Mouse (Mus musculus) thymus, postnatal 14 days (tissue): ENCODE measurements around the gene Gsap.

Experiments
- DNase-seq: peaks from one replicate; pipeline ENCODE4 v3.0.0; 2021

Gsap gene

GRCm38 (mm10) chr5:21186821-21187220 is 766 bp downstream of the Gsap start:
- DNase-seq: peak; percentile 13

DNA sequence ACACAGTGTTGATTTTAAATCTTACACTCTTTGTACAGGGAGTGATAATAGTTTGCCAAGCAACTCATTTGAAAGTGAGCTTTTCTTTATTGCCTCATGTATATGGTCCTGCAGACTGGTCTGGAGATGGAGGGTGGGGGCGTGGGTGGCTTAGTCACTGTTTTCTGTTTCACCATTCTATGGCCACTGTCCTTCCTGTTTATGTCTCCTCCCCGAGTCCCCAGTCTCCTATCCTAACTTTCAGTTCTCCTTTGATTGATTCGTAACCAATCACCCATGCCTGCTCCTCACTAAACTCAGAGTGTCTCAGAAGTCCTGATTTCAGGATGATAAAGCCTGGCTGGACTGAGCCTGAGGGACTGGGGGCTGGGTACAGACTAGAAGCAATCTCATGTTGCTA is 2.4 kb downstream of the Gsap start:
- DNase-seq: no peak

DNA sequence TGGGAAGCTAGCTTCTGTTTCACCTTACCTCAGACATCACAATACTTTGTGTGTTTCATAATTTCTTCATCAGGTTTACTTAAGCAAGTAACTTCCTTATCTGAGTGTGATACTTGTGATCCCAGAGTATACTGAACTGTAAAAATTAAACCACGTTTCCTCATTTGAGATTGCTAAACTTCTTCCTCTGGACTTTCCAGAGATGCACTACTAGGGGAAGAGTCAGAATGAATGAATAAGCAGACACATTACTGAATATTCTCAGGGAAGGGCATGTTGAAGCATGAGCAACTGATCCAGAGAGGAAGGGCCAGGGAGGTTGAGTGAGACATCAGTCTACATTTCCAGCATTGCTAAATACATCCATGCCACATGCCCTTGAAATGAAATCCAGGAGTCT is 3.0 kb downstream of the Gsap start:
- no peak for DNase-seq

DNA sequence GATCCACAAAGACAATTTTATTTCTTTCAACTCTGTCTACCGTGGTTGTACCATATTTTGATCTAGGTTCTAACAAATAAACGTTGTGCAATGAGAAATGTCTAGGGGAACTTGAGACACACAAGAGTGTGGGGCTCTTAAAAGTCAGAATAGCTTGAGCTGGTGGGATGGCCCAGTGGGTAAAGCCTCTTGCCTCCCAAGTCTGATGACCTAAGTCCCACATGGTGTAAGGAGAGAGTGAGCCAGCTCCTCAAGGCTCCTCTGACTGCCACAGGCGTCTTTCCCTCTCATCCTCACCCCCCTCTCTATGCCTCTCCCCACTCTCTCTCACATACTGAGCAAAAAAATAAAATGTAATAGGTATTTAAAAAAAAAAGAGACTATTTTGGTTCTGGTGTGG is 3.4 kb downstream of the Gsap start:
- no peak for DNase-seq

GRCm38 (mm10) chr5:21203504-21203903 is 17.4 kb downstream of the Gsap start:
- DNase-seq: no peak

GRCm38 (mm10) chr5:21204157-21204556 is 18.1 kb downstream of the Gsap start:
- no peak for DNase-seq

DNA sequence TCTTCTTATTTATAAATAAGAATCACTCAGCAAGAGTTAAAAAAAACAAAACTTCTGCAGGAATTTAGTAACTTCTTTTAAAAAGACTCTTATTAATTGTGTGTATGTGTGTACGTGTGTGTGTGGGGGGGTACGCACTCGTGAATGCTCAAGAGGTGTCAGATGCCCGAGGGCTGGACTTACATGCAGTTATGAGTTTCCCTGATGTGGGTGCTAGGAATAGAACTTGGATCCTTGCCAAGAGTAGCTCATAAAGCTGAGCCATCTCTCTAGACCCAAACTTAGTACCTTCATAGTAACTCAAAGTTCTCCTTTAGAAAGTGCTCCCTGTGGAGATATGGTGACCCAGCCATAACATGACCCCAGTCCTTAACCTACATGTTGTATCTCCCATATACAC is 20.0 kb downstream of the Gsap start:
- no peak for DNase-seq

DNA sequence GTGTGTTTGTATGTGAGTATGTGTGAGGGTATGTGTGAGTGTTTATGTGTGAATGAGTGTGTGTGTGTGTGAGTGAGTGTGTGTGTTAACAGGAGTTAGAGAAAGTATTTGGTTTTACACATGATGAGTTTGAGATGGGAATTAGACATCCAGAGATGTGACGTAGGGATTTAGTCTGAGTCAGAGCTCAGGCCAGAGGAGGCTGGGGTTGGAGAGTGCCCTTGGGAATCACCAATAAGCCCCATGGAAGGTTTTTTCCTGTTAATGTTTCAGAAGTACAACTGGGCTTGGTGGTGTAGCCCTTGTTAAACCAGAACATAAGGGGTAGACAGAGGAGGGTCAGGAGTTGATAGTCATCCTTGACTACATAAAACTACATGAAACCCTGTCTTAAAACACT is 25.4 kb downstream of the Gsap start:
- no peak for DNase-seq

DNA sequence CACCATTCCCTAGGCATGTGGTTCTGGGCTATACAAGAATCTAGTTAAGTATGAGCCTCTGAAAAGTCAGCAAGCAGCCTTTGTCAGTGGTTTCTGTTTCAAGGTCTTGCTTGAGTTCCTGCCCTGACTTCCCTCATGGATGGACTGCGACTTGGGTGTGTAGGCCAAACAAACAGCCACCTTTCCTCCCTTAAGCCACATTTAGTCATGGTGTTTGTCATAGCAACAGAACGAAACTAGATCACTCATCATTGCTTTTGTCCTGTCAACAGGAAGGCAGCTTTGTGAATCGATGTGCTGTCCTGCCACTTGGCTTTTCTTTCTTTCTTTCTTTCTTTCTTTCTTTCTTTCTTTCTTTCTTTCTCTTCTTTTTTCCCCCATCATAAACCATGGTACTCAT is 26.9 kb downstream of the Gsap start:
- DNase-seq: no peak

GRCm38 (mm10) chr5:21213801-21214200 is 27.7 kb downstream of the Gsap start:
- DNase-seq: peak; percentile 14

DNA sequence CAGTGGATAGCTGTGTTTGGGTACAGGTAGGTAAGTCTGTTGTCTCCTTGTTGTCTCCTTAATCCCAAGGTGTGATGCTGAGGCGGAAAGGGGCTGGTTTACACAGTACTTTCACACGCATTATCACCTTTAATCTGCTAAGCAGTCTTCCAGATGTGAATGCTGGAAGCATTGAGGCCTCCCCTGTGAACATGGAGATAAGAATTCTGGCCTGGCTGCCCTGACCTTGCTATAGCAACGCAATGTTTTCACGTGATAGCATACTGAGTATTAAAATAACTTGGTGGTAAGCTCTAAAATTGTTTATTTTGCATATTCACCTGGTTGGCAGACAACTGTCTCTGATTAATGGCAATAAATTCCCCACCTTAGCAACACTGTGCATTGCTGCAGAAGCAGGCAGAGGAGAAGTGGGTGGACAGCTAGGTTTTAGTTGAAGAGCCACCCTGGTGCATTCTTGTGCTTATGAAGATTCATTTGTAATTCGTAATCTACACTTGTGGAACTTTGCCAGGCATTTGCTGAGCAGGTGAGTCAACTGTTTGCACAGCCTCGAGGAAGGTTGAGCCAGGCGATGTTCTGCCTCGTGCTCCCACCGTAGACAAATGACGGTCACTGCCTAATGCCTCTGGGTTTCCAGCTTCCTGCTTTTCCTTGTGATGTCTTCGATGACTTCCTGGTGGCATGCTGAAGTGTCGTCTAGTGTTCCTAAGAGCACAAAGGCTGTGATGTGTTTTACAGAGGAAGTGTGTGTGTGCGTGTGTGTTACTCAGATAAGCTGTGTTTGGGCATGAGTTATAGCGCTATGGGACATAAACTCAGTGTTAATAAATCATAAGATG is 31.6 kb downstream of the Gsap start:
- DNase-seq: no peak

GRCm38 (mm10) chr5:21232876-21233275 is 46.8 kb downstream of the Gsap start:
- DNase-seq: no peak

DNA sequence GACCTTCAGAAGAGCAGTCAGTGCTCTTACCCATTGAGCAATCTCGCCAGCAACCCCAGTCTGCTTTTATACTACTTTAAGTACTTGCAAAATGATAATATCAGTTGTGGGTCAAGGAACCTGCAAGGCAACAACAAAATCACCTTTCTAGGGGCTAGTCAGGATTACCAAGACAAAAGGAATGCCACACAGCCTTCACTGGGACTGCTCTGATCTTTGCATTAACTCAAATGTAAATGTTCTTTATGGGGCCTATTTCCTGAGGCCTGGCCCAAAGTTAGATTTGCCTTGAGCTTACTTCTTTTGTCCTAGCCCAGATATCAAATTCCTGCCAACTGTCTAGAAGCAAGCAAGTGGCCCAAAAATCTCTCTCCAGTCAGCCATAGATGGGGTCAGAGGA is 58.5 kb downstream of the Gsap start:
- DNase-seq: no peak

DNA sequence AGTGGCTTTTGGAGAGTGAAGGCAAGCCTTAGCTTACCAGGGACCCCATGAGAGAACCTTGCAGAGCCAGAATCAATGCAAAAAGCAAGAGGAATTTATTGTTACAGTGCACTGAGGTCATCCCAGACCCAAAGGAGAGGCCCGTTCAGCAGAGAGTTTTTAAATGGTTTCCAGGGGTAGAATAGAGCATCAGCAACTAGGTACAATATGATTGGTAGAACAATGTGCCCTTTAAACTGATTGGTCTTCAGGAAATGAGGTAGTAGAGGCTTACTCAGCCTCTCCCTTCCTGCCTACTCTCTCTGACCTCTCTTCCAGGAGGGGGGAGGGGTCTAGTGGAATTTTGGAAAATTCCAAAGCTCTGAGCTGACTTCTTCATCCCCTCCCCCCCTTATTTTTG is 59.2 kb downstream of the Gsap start:
- no peak for DNase-seq

GRCm38 (mm10) chr5:21246794-21247193 is 60.7 kb downstream of the Gsap start:
- DNase-seq: no peak

GRCm38 (mm10) chr5:21247916-21248315 is 61.9 kb downstream of the Gsap start:
- DNase-seq: no peak

DNA sequence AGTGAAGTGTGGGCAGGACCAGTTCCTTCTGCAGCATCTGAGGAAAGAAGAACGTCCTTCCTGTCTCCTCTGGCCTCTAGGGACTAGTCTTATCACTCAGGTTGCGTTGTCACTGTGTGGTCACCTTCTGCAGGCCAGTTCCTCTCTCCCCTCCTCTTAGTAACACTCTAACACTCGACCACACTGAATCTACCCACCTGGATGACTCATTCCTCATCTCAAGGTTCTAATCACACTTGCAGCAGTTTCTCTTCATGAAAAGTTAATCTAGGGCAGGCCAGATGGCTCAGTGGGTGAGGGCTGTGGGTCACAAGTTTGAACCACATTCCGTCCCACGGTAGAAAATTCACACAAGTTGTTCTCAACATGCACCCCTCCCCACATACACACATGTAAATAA is 62.8 kb downstream of the Gsap start:
- DNase-seq: no peak

GRCm38 (mm10) chr5:21254731-21255525 is 68.9 kb downstream of the Gsap start:
- peak; percentile 26 for DNase-seq

DNA sequence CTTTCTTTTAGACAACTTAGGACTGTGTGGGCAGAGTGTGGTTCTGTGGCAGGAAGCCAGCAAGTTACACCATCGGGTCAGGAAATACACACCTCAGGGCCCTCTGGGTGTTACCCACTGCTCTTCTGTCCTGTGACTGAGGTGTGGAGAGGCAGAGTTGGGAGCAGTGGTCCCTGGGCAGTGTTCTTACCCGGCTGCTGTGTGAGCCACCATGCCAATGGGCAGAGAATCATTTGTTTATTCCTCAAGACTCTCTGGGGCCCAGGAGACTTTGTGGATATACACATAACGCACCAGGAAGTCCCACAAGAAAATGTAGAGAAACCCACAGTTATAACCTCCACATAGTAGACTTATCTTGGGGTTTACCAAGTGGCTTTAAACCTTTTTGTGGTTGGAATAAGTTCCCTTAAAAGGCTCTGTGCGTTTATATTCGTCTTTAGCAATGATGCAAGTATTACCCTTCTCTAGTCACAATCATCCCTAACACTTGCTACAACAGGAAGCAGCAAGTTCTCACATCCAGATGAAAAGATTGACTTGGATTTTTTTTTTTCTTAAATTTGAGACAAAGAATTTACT is 69.6 kb downstream of the Gsap start:
- DNase-seq: peak; percentile 59

DNA sequence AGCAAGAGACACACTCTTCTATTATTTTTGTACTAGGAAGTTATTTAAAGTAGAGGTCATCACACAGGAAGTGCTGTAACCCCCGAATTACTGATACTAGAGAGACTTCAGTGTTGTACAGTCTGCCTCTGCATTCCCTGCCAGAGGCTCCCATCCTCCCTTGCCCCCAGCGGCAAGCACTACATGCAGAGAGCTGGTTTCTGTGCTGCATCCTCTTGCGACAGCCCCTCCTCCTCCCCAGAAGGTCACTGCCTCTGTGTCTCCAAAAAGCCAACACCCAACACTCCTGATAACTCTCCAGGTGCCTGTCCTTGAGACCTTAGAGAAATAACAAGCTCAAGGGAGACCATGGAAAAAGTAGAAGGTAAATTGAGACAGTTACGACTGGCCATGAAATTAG is 71.1 kb downstream of the Gsap start:
- DNase-seq: peak; percentile 23

DNA sequence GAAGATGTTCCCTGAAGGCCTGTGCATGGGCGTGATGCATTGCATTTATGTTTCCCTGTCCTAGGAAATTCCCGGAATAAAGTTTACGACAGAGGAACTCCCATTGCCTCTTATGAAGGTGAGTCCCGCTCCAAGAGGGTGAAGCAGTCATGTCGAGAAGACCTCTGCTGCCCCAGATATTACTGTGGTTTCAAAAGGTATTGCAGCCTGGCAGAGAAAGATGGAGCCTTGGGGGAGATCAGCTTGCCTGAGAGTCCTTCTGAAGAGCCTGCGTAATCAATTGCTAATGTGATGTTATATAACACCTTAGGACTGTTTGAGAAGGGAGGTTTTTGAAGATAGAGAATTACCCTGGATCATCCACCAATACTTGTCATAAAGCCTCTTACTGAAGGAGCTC is 71.8 kb downstream of the Gsap start:
- DNase-seq: peak; percentile 27

DNA sequence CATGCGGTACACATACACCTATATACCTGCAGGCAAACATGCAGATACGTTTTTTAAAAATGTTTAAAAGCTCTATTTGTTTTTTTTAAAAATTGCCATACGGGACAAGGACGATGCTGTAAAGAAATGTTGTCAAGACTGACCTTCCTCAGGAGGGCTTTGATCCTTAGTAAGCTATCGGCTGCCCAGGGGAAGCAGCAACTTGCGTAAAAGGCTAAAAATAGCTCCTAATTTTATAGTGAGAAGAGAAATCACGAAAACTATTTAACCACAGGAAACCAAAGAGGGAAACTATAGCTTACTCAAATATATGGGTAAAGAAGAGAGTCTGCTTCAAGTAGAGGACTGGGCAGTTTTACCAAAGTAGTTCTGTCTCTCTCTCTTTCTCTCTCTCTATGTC is 74.7 kb downstream of the Gsap start:
- DNase-seq: no peak

GRCm38 (mm10) chr5:21261202-21261844 is 75.3 kb downstream of the Gsap start:
- DNase-seq: no peak
